Mouse (Mus musculus) lung, postnatal 0 days (tissue): ENCODE data around the gene Tomm40l. TPM values are rescaled to one million over a fixed set of nuclear protein-coding genes. Genes with fewer than 3 reads are reported as not detected.

Source experiments
- ATAC-seq: fragments of 200-750 bp; cut with Nextera tagmentation; 2 replicates; pipeline ENCODE4 v1.8.0; 2017; ENCODE audit warnings: moderate library complexity
- DNase-seq: peaks from one replicate; pipeline ENCODE4 v3.0.0-alpha.2; 2016; ENCODE audit warnings: low spot score
- H3K27ac ChIP-seq: fragments of 300-500 bp; sonication (generic); 2 replicates; pipeline ENCODE4 v1.5.1; 2014; ENCODE audit warnings: antibody characterized with exemption, mild to moderate bottlenecking, low read length, mixed read lengths
- H3K27me3 ChIP-seq: fragments of 300-500 bp; sonication (generic); replicated peaks from 2 replicates; pipeline ENCODE4 v1.6.1; 2014; ENCODE audit warnings: low read length, mixed read lengths; ENCODE audit not compliant: insufficient read depth
- H3K36me3 ChIP-seq: fragments of 300-500 bp; sonication (generic); 2 replicates; pipeline ENCODE4 v1.6.1; 2014; ENCODE audit warnings: low read length, mixed read lengths; ENCODE audit not compliant: insufficient read depth
- H3K4me1 ChIP-seq: fragments of 300-500 bp; sonication (generic); 2 replicates; pipeline ENCODE4 v1.6.1; 2014; ENCODE audit warnings: antibody characterized with exemption, low read depth, low read length, mixed read lengths; ENCODE audit not compliant: insufficient read depth
- H3K4me2 ChIP-seq: fragments of 300-500 bp; sonication (generic); replicated peaks from 2 replicates; pipeline ENCODE4 v1.6.1; 2014; ENCODE audit warnings: low read depth, mild to moderate bottlenecking, low read length, moderate library complexity, mixed read lengths
- H3K4me3 ChIP-seq: fragments of 300-500 bp; sonication (generic); 2 replicates; pipeline ENCODE4 v1.5.1; 2014; ENCODE audit warnings: low read depth, low read length
- H3K9ac ChIP-seq: fragments of 300-500 bp; sonication (generic); replicated peaks from 2 replicates; pipeline ENCODE4 v1.6.1; 2014; ENCODE audit warnings: low read depth, mild to moderate bottlenecking
- H3K9me3 ChIP-seq: fragments of 300-500 bp; sonication (generic); 2 replicates; pipeline ENCODE4 v1.6.1; 2016; ENCODE audit warnings: low read length, mixed read lengths
- CTCF ChIP-seq: IDR thresholded peaks from 2 replicates; pipeline ENCODE4 v1.5.1; 2016; ENCODE audit warnings: antibody characterized with exemption, mild to moderate bottlenecking
- EP300 ChIP-seq: IDR thresholded peaks from 2 replicates; pipeline ENCODE4 v1.6.1; 2016; ENCODE audit warnings: antibody characterized with exemption, mild to moderate bottlenecking, control low read depth
- WGBS: fragments of 180-500 bp; shearing (Covaris S2); extraction: QIAGEN DNeasy Blood & Tissue Kit; methylation state at CpG from one replicate; pipeline ENCODE4 v1.1.7; 2014; 5-methylcytosine and 5-hydroxymethylcytosine counted together
- polyA plus RNA-seq: library from polyadenylated mRNA; unstranded; fragments of >200 nt; fragmentation: Nextera tagmentation; extraction: Ambion mirVana; gene quantifications from 2 replicates; pipeline ENCODE4 v1.2.1, GENCODE M21; 2015

Tomm40l gene
- polyA plus RNA-seq, 1 experiment from 2014 or later = 14.9 TPM

DNA sequence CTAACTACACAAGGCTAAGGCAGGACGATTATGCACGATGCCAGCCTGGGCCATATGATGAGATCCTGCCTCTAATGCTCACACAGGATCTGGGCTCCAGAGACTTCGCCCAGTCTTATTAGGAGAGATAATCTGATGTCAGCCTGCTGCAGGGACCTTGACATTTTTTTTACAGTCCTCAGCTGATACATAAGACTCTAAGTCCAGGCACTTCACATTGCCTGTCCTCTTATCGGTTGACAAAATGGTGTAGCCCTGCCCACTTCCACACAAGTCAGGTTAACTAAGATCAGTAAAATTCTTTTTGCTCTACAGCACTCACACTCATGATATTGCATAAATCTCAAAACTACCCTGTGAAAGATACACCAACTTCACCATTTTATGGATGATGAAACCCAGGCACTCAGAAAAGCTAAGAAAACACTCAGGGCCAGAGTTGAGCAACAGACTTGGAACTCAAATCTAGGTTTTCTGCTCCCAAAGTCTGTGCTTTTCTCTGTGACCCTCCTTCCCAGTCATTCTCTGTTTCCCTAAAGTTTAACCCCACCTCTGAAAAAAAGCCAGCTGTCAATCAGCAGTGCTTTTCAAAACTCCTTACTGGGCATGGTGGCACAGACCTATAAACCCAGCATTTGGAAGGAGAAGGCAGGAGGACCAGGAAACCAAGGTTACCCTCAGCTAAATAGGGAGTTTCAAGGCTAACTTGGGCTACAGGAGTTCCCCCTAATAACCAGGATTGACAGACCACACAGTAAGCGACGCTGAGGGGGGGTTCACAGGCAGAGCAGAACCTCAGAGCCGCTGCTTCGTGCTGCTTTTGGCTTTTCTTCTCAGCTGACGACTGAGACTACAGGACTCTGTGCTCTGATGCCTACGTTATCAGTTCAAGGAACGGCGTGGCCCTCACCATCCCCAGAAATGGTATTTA is 10.8 kb upstream of the Tomm40l start:
- TF ChIP-seq EP300 = peak; percentile 92
- TF ChIP-seq CTCF = no peak
- H3K9me3 ChIP-seq = no peaks in the 10 kb centered on the region
- H3K4me3 ChIP-seq = 0 out of 2 replicates have a peak overlapping the region, but pooled peaks have one; percentile 15
- DNase-seq (peak; percentile 94), ATAC-seq (peak; percentile 88)
- peaks cover 25% of the 10 kb centered on the region for H3K36me3 ChIP-seq
- no peaks in the 10 kb centered on the region for H3K27me3 ChIP-seq
- H3K9ac ChIP-seq = 0 out of 2 replicates have a peak overlapping the region, but pooled peaks have one; percentile 8
- no peaks in the 10 kb centered on the region for H3K4me1 ChIP-seq
- WGBS = 70% methylated on average over 12 of the region's 12 CpGs
- H3K27ac ChIP-seq = peak overlapping the region; percentile 87
- no peak overlapping the region for H3K4me2 ChIP-seq

DNA sequence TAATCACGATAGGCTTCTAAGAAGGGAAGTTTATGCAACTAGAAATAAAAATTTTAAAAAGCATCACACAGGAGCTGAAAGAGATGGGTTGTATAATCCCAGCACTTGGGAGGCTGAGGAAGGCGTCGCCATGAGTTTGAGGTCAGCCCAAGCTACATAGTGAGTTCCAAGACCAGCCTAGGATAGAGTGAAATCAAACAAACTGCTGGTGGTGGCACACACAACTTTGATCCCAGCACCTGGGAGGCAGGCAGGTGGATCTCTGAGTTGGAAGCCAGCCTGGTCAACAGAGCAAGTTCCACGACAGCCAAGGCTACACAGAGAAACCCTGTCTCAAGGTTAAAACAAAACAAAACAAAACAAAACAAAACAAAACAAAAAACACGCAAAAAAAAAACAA is 10.0 kb upstream of the Tomm40l start:
- no peak overlapping the region for H3K4me3 ChIP-seq
- ATAC-seq = no peak
- H3K36me3 ChIP-seq = peaks cover 18% of the 10 kb centered on the region
- no peak overlapping the region for H3K9ac ChIP-seq
- no peaks in the 10 kb centered on the region for H3K4me1 ChIP-seq
- TF ChIP-seq CTCF = no peak
- no peak for TF ChIP-seq EP300
- peak overlapping the region; percentile 87; the same call in 1 of the 2 replicates for H3K27ac ChIP-seq
- no peak for DNase-seq
- no peaks in the 10 kb centered on the region for H3K9me3 ChIP-seq
- H3K4me2 ChIP-seq = peak overlapping the region; percentile 12; the same call in 1 of the 2 replicates
- no peaks in the 10 kb centered on the region for H3K27me3 ChIP-seq
- WGBS = 75% methylated on average over 5 of the region's 5 CpGs

DNA sequence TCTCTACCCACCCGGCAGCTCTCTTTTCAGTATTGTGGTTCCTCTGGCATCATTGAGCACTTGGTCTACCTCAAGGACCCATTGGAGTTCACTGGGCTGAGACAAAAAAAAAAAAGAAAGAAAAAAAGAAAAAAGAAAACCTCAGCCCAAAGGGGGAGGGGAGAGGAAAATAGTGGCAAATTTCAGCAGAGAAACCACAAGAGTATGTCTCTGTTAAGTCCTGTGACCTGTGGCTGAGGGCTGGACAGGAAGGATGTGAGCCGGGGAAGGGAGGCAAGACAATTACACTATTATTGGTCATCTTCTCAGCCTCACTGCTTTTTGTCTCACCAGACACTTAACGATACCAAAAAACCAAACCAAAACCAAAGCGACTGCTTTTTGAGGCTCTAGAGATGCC is 9.5 kb upstream of the Tomm40l start:
- no peaks in the 10 kb centered on the region for H3K4me1 ChIP-seq
- 51% methylated on average over 4 of the region's 4 CpGs for WGBS

DNA sequence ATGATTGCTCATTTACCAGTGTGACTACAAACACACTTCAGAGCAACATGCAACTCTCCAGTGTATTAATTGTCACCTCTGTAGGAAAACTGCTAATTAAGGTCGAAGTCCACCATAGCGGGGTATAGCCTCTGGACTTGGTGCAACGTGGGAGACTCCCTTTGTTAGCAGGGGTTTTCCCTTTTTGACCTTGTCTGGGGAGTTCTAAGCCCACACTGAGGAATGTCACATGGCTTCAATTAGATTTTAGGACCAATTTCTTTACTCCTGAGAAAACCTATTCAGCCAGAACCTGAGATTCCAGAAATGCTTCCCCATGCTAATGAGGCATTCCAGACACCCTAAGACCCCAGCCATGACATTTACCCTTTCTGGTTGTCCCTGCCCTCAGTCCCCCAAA is 7.9 kb upstream of the Tomm40l start:
- 88% methylated on average over 3 of the region's 3 CpGs for WGBS
- no peak for TF ChIP-seq CTCF
- TF ChIP-seq EP300 = no peak
- Histone ChIP-seq H3K27me3 (no peaks in the 10 kb centered on the region), H3K9ac (no peak overlapping the region), H3K27ac (no peak overlapping the region), H3K36me3 (peaks cover 2% of the 10 kb centered on the region; the same call in 1 of the 2 replicates), H3K9me3 (no peaks in the 10 kb centered on the region), H3K4me1 (no peaks in the 10 kb centered on the region), H3K4me2 (no peak overlapping the region), H3K4me3 (no peak overlapping the region)
- ATAC-seq = no peak
- DNase-seq = no peak

More for the DNA sequence above, 9.5 kb upstream of the Tomm40l start:
- DNase-seq = no peak
- Histone ChIP-seq H3K4me3 (no peak overlapping the region), H3K36me3 (peaks cover 13% of the 10 kb centered on the region), H3K9me3 (no peaks in the 10 kb centered on the region), H3K27me3 (no peaks in the 10 kb centered on the region), H3K9ac (no peak overlapping the region), H3K27ac (0 out of 2 replicates have a peak overlapping the region, but pooled peaks have one; percentile 87), H3K4me2 (no peak overlapping the region)
- TF ChIP-seq EP300 = no peak
- TF ChIP-seq CTCF = no peak
- no peak for ATAC-seq

DNA sequence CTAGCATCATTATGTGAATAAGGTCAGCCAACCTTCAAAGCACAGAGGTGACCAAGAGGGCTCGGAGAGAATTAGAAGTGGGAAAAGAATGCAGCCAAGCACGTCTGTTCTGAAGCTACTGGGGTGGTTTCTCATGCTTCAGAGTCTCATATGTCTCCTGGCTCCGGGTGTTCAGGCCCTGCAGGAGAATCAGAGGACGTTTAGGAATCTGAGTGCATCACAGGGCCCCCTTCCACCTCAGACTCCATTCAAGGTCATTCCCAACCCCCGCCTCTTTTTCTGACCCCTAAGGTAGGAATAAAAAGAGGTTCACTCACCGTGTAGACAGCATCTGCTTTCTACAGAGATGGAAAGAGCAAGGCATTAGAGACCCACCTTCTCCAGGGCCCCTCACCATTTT is 7.4 kb upstream of the Tomm40l start:
- WGBS = 63% methylated on average over 6 of the region's 6 CpGs
- Histone ChIP-seq H3K36me3 (no peaks in the 10 kb centered on the region), H3K27me3 (no peaks in the 10 kb centered on the region), H3K9ac (no peak overlapping the region), H3K4me2 (no peak overlapping the region), H3K27ac (no peak overlapping the region), H3K4me3 (no peak overlapping the region), H3K4me1 (no peaks in the 10 kb centered on the region), H3K9me3 (no peaks in the 10 kb centered on the region)
- DNase-seq = no peak
- TF ChIP-seq CTCF = no peak
- TF ChIP-seq EP300 = no peak
- no peak for ATAC-seq

DNA sequence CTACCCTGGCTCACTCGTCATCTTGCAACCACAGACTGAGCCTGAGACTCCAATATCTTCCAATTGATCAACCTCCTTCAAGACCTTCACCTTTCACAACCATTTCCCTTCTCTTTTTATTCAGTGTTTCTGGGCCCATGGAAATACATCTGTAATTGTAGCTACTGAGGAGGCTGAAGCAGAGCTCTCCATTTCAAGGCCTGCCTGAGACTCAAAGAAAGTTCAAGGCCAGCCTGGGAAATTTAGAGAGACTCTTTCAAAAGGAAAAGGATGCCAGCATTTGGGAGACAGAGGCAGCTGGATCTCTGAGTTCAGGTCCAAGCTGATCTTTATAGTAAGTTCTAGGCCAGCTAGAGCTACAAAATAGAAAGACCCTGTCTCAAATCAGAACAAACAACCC is 5.6 kb upstream of the Tomm40l start:
- Histone ChIP-seq H3K4me3 (no peak overlapping the region), H3K27ac (no peak overlapping the region), H3K4me2 (no peak overlapping the region), H3K4me1 (no peaks in the 10 kb centered on the region), H3K27me3 (no peaks in the 10 kb centered on the region), H3K36me3 (no peaks in the 10 kb centered on the region), H3K9me3 (no peaks in the 10 kb centered on the region), H3K9ac (no peak overlapping the region)
- TF ChIP-seq EP300 (no peak), CTCF (no peak)
- no peak for DNase-seq
- ATAC-seq = no peak
- 63% methylated on average over 1 of the region's 1 CpGs for WGBS
